Comparison of ENCODE assay signal across 11 mouse cellular contexts in the genomic region with DNA sequence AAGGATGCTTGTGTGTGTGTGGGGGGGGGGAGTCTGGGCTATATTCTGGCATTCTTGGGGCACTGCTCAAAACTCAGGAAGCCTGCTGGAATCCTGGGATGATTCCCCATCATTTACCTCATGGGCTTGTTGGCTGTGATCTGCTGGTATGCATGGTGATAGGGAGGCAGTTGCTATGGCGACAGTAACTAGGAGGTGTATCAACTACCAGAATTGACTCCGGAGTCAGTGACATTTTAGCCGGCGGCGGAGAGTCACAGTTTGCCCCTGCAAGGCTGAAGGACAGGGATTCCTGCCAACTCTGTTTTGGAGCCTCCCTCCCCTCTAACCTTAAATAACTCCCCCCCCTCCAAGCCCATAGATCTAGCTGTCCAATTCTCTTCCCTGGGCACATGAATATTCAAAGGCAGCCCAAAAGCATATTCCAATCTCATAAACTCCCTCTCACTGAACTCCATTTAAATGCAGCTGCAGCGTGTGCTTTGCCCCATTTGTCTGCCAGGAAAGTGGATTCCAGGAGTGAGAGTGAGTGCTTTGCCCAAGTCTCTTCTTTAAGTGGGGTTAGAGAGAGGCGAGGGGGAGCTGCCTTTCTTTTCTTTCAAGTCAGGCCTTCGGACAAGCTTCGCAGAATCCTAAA.
DNase-seq lines count a peak whose midpoint lies in the region; ATAC-seq lines count a peak whose summit lies in the region.
"Had no signal": no experiment of that assay in that cellular context is flagged by ENCODE, and none has a peak within 500 bp of the region (broad histone marks: within the 10 kb centered on the region; RNA-seq: fewer than 3 reads in every experiment).

No protein-coding gene starts in this region.

- H3K4me3 ChIP-seq in hindbrain, embryonic 15.5 days, result no peak overlapping the region
- no peak overlapping the region for H3K4me3 ChIP-seq in midbrain, embryonic 11.5 days (ENCODE audit: low read depth, low read length)
- H3K4me3 ChIP-seq: embryonic facial prominence, embryonic 13.5 days; heart, adult 2 months had no signal

- DNase-seq in retina, postnatal 1 day, result peak; percentile 64
- DNase-seq in retina, embryonic 14.5 days (ENCODE audit: low spot score), result no peak
- DNase-seq in midbrain, embryonic 11.5 days (ENCODE audit: low spot score, missing footprints), result peak; percentile 86
- DNase-seq in gastrocnemius, postnatal 4 days (ENCODE audit: low spot score in 2 of 2), result no peak
- DNase-seq in adrenal gland, postnatal 36 days, result no peak
- no peak for DNase-seq in lung, postnatal 36 days
- DNase-seq: heart, adult 2 months; thymus, adult 18-20 months had no signal

- H3K9ac ChIP-seq in hindbrain, embryonic 15.5 days, result no peak overlapping the region
- no peak overlapping the region for H3K9ac ChIP-seq in midbrain, embryonic 11.5 days (ENCODE audit: low read length)
- H3K9ac ChIP-seq: embryonic facial prominence, embryonic 13.5 days had no signal

- peaks cover 39% of the 10 kb centered on the region for H3K4me1 ChIP-seq in hindbrain, embryonic 15.5 days (replicated peaks)
- peaks cover 7% of the 10 kb centered on the region for H3K4me1 ChIP-seq in midbrain, embryonic 11.5 days (ENCODE audit: control insufficient read depth, insufficient read depth, low read length)

- WGBS in hindbrain, embryonic 15.5 days, result 20% methylated on average over 9 of the region's 9 CpGs
- WGBS in midbrain, embryonic 11.5 days, result 37% methylated on average over 9 of the region's 9 CpGs

- H3K4me2 ChIP-seq in hindbrain, embryonic 15.5 days, result peak overlapping the region; percentile 30
- H3K4me2 ChIP-seq in midbrain, embryonic 11.5 days, result no peak overlapping the region
- H3K4me2 ChIP-seq: embryonic facial prominence, embryonic 13.5 days had no signal

- ATAC-seq in hindbrain, embryonic 15.5 days (ENCODE audit: low FRiP score, low read depth), result peak; percentile 71
- peak; percentile 46; the same call in 1 of the 2 replicates for ATAC-seq in midbrain, embryonic 11.5 days (ENCODE audit: low FRiP score)

- H3K36me3 ChIP-seq in hindbrain, embryonic 15.5 days, result no peaks in the 10 kb centered on the region
- H3K36me3 ChIP-seq in midbrain, embryonic 11.5 days (ENCODE audit: control insufficient read depth, insufficient read depth, low read length), result no peaks in the 10 kb centered on the region
- H3K36me3 ChIP-seq: embryonic facial prominence, embryonic 13.5 days had no signal

- H3K27me3 ChIP-seq in hindbrain, embryonic 15.5 days, result no peaks in the 10 kb centered on the region
- no peaks in the 10 kb centered on the region for H3K27me3 ChIP-seq in midbrain, embryonic 11.5 days (ENCODE audit: control insufficient read depth, insufficient read depth, low read length)

- no peaks in the 10 kb centered on the region for H3K9me3 ChIP-seq in hindbrain, embryonic 15.5 days
- H3K9me3 ChIP-seq in midbrain, embryonic 11.5 days (ENCODE audit: control insufficient read depth, low read length), result no peaks in the 10 kb centered on the region
- H3K9me3 ChIP-seq: embryonic facial prominence, embryonic 13.5 days had no signal

- H3K27ac ChIP-seq in hindbrain, embryonic 15.5 days (replicated peaks), result peak overlapping the region; percentile 40
- H3K27ac ChIP-seq in midbrain, embryonic 11.5 days (ENCODE audit: low read depth, low read length), result no peak overlapping the region
- H3K27ac ChIP-seq: embryonic facial prominence, embryonic 13.5 days; heart, adult 2 months; kidney, postnatal 0 days had no signal

Comparison
In these comparisons a context has a peak if more than half of its experiments do, and no peak if none do; other contexts are left out.
1. DNase-seq: peak in retina, postnatal 1 day (single experiment) and midbrain, embryonic 11.5 days (single experiment); none in retina, embryonic 14.5 days (single experiment), gastrocnemius, postnatal 4 days (0 of 2), adrenal gland, postnatal 36 days (0 of 2) and lung, postnatal 36 days (single experiment).